Mouse (Mus musculus) neural tube, embryonic 12.5 days (tissue): Measurements from ENCODE around the gene Nckap1l. TPM values are rescaled to one million over a fixed set of nuclear protein-coding genes. Genes with fewer than 3 reads are reported as not detected.

Experiments used
- ATAC-seq: fragments of 200-750 bp; cut with Nextera tagmentation; 2 replicates; pipeline ENCODE4 v1.8.0; 2017; ENCODE audit warnings: low read depth, mild to moderate bottlenecking, moderate TSS enrichment, moderate library complexity; ENCODE audit not compliant: low FRiP score
- H3K27ac ChIP-seq: fragments of 300-500 bp; sonication (generic); 2 replicates; pipeline ENCODE4 v1.5.1; 2016
- H3K27me3 ChIP-seq: fragments of 300-500 bp; sonication (generic); replicated peaks from 2 replicates; pipeline ENCODE4 v1.6.1; 2016; ENCODE audit warnings: mild to moderate bottlenecking
- H3K36me3 ChIP-seq: fragments of 300-500 bp; sonication (generic); 2 replicates; pipeline ENCODE4 v1.6.1; 2016; ENCODE audit warnings: mild to moderate bottlenecking
- H3K4me1 ChIP-seq: fragments of 300-500 bp; sonication (generic); 2 replicates; pipeline ENCODE4 v1.6.1; 2016
- H3K4me2 ChIP-seq: fragments of 300-500 bp; sonication (generic); replicated peaks from 2 replicates; pipeline ENCODE4 v1.6.1; 2016; ENCODE audit warnings: mild to moderate bottlenecking
- H3K4me3 ChIP-seq: fragments of 300-500 bp; sonication (generic); 2 replicates; pipeline ENCODE4 v1.5.1; 2016
- H3K9ac ChIP-seq: fragments of 300-500 bp; sonication (generic); 2 replicates; pipeline ENCODE4 v1.6.1; 2016; ENCODE audit warnings: mild to moderate bottlenecking
- H3K9me3 ChIP-seq: fragments of 300-500 bp; sonication (generic); 2 replicates; pipeline ENCODE4 v1.6.1; 2016; ENCODE audit warnings: mild to moderate bottlenecking
- WGBS: fragments of 180-500 bp; shearing (Covaris S2); methylation state at CpG from one replicate; pipeline ENCODE4 v1.1.7; 2016; 5-methylcytosine and 5-hydroxymethylcytosine counted together
- polyA plus RNA-seq: library from polyadenylated mRNA; unstranded; fragments of >200 nt; fragmentation: Nextera tagmentation; extraction: Ambion mirVana; gene quantifications from 2 replicates; pipeline ENCODE4 v1.2.1, GENCODE M21; 2016

Nckap1l gene
- polyA plus RNA-seq, 1 experiment from 2014 or later, result 1.8 TPM

- H3K27ac ChIP-seq, result no peak overlapping the region
- peaks cover 26% of the 10 kb centered on the region for H3K36me3 ChIP-seq
These were observed 76.8 kb downstream of the Nckap1l start for GRCm38 (mm10) chr15:103530372-103530771.

GRCm38 (mm10) chr15:103534054-103534620 lies 80.5 kb downstream of the Nckap1l start:
- Histone ChIP-seq H3K9ac (no peak overlapping the region), H3K9me3 (no peaks in the 10 kb centered on the region), H3K4me2 (no peak overlapping the region), H3K36me3 (no peaks in the 10 kb centered on the region), H3K4me3 (no peak overlapping the region), H3K4me1 (peaks cover 14% of the 10 kb centered on the region), H3K27me3 (peaks cover 15% of the 10 kb centered on the region; the same call in 1 of the 2 replicates), H3K27ac (no peak overlapping the region)
- 77% methylated on average over 7 of the region's 7 CpGs for WGBS
- no peak for ATAC-seq

More at GRCm38 (mm10) chr15:103530372-103530771, 76.8 kb downstream of the Nckap1l start:
- 3% methylated on average over 5 of the region's 5 CpGs for WGBS
- Histone ChIP-seq H3K4me2 (no peak overlapping the region), H3K4me3 (no peak overlapping the region), H3K27me3 (no peaks in the 10 kb centered on the region), H3K9ac (no peak overlapping the region), H3K4me1 (0 out of 2 replicates have a peak, but pooled peaks cover 6% of the 10 kb centered on the region), H3K9me3 (no peaks in the 10 kb centered on the region)
- ATAC-seq, result peak; percentile 85

GRCm38 (mm10) chr15:103535030-103535429 lies 81.4 kb downstream of the Nckap1l start:
- no peaks in the 10 kb centered on the region for H3K36me3 ChIP-seq
- H3K4me3 ChIP-seq, result no peak overlapping the region
- H3K27me3 ChIP-seq, result peaks cover 19% of the 10 kb centered on the region
- no peaks in the 10 kb centered on the region for H3K9me3 ChIP-seq
- H3K4me2 ChIP-seq, result no peak overlapping the region
- no peak overlapping the region for H3K9ac ChIP-seq
- WGBS, result 80% methylated on average over 2 of the region's 2 CpGs
- ATAC-seq, result no peak
- peaks cover 14% of the 10 kb centered on the region for H3K4me1 ChIP-seq
- no peak overlapping the region for H3K27ac ChIP-seq

- Histone ChIP-seq H3K9ac (no peak overlapping the region), H3K4me2 (no peak overlapping the region), H3K4me1 (peaks cover 14% of the 10 kb centered on the region), H3K27ac (no peak overlapping the region), H3K36me3 (no peaks in the 10 kb centered on the region), H3K27me3 (peaks cover 19% of the 10 kb centered on the region), H3K4me3 (no peak overlapping the region), H3K9me3 (no peaks in the 10 kb centered on the region)
- 75% methylated on average over 1 of the region's 1 CpGs for WGBS
- ATAC-seq, result no peak
These were observed 82.2 kb downstream of the Nckap1l start for GRCm38 (mm10) chr15:103535786-103536185.

- Histone ChIP-seq H3K4me3 (peak overlapping the region; percentile 56; the same call in 1 of the 2 replicates), H3K36me3 (no peaks in the 10 kb centered on the region), H3K27ac (no peak overlapping the region), H3K27me3 (peaks cover 19% of the 10 kb centered on the region), H3K9ac (peak overlapping the region; percentile 51), H3K9me3 (no peaks in the 10 kb centered on the region), H3K4me2 (peak overlapping the region; percentile 95), H3K4me1 (peaks cover 14% of the 10 kb centered on the region)
- ATAC-seq, result no peak
- 26% methylated on average over 2 of the region's 2 CpGs for WGBS
These were observed 82.9 kb downstream of the Nckap1l start for GRCm38 (mm10) chr15:103536456-103536855.

GRCm38 (mm10) chr15:103537011-103537821 lies 83.6 kb downstream of the Nckap1l start:
- no peaks in the 10 kb centered on the region for H3K9me3 ChIP-seq
- ATAC-seq, result peak; percentile 59
- peak overlapping the region; percentile 51 for H3K9ac ChIP-seq
- 1% methylated on average over 37 of the region's 37 CpGs for WGBS
- H3K4me3 ChIP-seq, result peak overlapping the region; percentile 56
- H3K27ac ChIP-seq, result no peak overlapping the region
- H3K4me2 ChIP-seq, result peak overlapping the region; percentile 95
- no peaks in the 10 kb centered on the region for H3K36me3 ChIP-seq
- peaks cover 14% of the 10 kb centered on the region for H3K4me1 ChIP-seq
- H3K27me3 ChIP-seq, result peaks cover 19% of the 10 kb centered on the region

- Histone ChIP-seq H3K9ac (peak within 1 kb of the TSS; percentile 51), H3K4me1 (peaks cover 14% of the 10 kb centered on the region), H3K9me3 (no peaks in the 10 kb centered on the region), H3K27ac (no peak within 1 kb of the TSS), H3K4me2 (peak within 1 kb of the TSS; percentile 95), H3K36me3 (no peaks in the 10 kb centered on the region), H3K27me3 (peaks cover 19% of the 10 kb centered on the region), H3K4me3 (peak within 1 kb of the TSS; percentile 56)
- WGBS, result 0% methylated on average over 36 of the region's 36 CpGs
- peak; percentile 85 for ATAC-seq
These were observed 84.2 kb downstream of the Nckap1l start, which contains the start of gene Ppp1r1a for GRCm38 (mm10) chr15:103537822-103538213. Gene Ppp1r1a, minus strand, starts transcription at chr15:103538003.

GRCm38 (mm10) chr15:103539259-103539658 lies 85.7 kb downstream of the Nckap1l start:
- no peak for ATAC-seq
- Histone ChIP-seq H3K4me2 (no peak overlapping the region), H3K4me1 (peaks cover 13% of the 10 kb centered on the region), H3K27ac (no peak overlapping the region), H3K36me3 (no peaks in the 10 kb centered on the region), H3K9me3 (no peaks in the 10 kb centered on the region), H3K9ac (no peak overlapping the region), H3K27me3 (peaks cover 19% of the 10 kb centered on the region), H3K4me3 (no peak overlapping the region)
- 47% methylated on average over 2 of the region's 2 CpGs for WGBS

GRCm38 (mm10) chr15:103540646-103541045 lies 87.1 kb downstream of the Nckap1l start:
- Histone ChIP-seq H3K27me3 (peaks cover 19% of the 10 kb centered on the region), H3K4me3 (no peak overlapping the region), H3K27ac (no peak overlapping the region), H3K9ac (no peak overlapping the region), H3K36me3 (no peaks in the 10 kb centered on the region), H3K9me3 (no peaks in the 10 kb centered on the region), H3K4me2 (no peak overlapping the region), H3K4me1 (peaks cover 8% of the 10 kb centered on the region)
- ATAC-seq, result no peak
- 69% methylated on average over 1 of the region's 1 CpGs for WGBS

GRCm38 (mm10) chr15:103542526-103542925 lies 88.9 kb downstream of the Nckap1l start:
- Histone ChIP-seq H3K4me3 (no peak overlapping the region), H3K27ac (no peak overlapping the region), H3K4me1 (no peaks in the 10 kb centered on the region), H3K27me3 (peaks cover 10% of the 10 kb centered on the region), H3K4me2 (no peak overlapping the region), H3K9me3 (no peaks in the 10 kb centered on the region), H3K9ac (no peak overlapping the region), H3K36me3 (no peaks in the 10 kb centered on the region)
- ATAC-seq, result no peak

- H3K27ac ChIP-seq, result no peak overlapping the region
- no peaks in the 10 kb centered on the region for H3K27me3 ChIP-seq
- H3K9me3 ChIP-seq, result no peaks in the 10 kb centered on the region
- no peaks in the 10 kb centered on the region for H3K36me3 ChIP-seq
- H3K9ac ChIP-seq, result no peak overlapping the region
- H3K4me1 ChIP-seq, result no peaks in the 10 kb centered on the region
- WGBS, result 85% methylated on average over 3 of the region's 3 CpGs
- H3K4me3 ChIP-seq, result no peak overlapping the region
- ATAC-seq, result no peak
- H3K4me2 ChIP-seq, result no peak overlapping the region
These were observed 94.4 kb downstream of the Nckap1l start for GRCm38 (mm10) chr15:103547983-103548382.
